Mouse (Mus musculus) lung, adult 2 months (tissue): ENCODE measurements around the gene Fgf3.

ENCODE experiments used
- CTCF ChIP-seq: fragments of 200-500 bp; IDR thresholded peaks from 2 replicates; pipeline ENCODE4 v1.5.1; 2011; ENCODE audit warnings: mild to moderate bottlenecking, low read length, control low read depth; ENCODE audit not compliant: insufficient read depth
- POLR2A ChIP-seq: fragments of 200-500 bp; IDR thresholded peaks from 2 replicates; pipeline ENCODE4 v1.6.1; 2011; ENCODE audit warnings: low read depth, mild to moderate bottlenecking, control low read depth, low read length, borderline replicate concordance; ENCODE audit errors: extremely low read depth

DNA sequence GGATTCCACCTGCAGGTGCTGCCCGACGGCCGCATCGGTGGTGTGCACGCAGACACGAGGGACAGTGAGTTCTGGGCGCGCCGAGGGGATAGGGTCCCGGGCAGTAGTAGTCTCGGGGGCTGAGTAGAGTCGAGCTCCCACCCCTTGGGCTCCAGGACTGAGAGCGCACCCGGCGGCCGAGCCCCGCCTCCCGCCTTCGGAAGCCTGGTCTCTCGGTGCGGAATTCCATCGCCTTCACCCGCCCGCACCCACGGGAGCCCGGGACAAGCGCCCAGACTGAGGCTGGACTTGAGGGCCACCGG lies 23.8 kb downstream of the Fgf3 start:
- no peak for TF ChIP-seq POLR2A
- TF ChIP-seq CTCF, result no peak
